Mouse (Mus musculus): ENCODE measurements around the gene Cdkn2aip. TPM values are rescaled to one million over a fixed set of nuclear protein-coding genes. Genes with fewer than 3 reads are reported as not detected.

Cdkn2aip gene
- total and polyA plus RNA-seq, 3 experiments = 13.5 to 101 (median 14.1) TPM

- DNase-seq (ENCODE audit: low read depth, low spot score) = peak; percentile 86
- TF ChIP-seq ELF1 (IDR thresholded peaks at IDR 0.05; ENCODE audit: low read depth, low read length) (no peak), HCFC1 (IDR thresholded peaks at IDR 0.05; ENCODE audit: low read depth, low read length) (no peak), ZC3H11A (IDR thresholded peaks at IDR 0.05; ENCODE audit: low read depth, low read length) (peak; percentile 47), MYB (IDR thresholded peaks at IDR 0.05; ENCODE audit: low read depth, low read length) (no peak), TCF12 (IDR thresholded peaks at IDR 0.05; ENCODE audit: low read depth, low read length) (no peak), KAT2A (conservative IDR thresholded peaks at IDR 0.05; ENCODE audit: low read depth, low read length) (no peak), GATA1 (IDR thresholded peaks at IDR 0.05; ENCODE audit: low read depth, low read length) (no peak), CTCF (IDR thresholded peaks at IDR 0.05 in 2 of 3, conservative IDR thresholded peaks at IDR 0.05 in 1 of 3; ENCODE audit: control insufficient read depth in 1 of 3, insufficient read depth in 1 of 3, low read depth in 2 of 3, low read length in 3 of 3, poor library complexity in 1 of 3, severe bottlenecking in 1 of 3) (peak; percentile 88 to 93 (median 90)), POLR2AphosphoS5 (IDR thresholded peaks at IDR 0.05; ENCODE audit: borderline replicate concordance, low read depth, low read length) (no peak), POLR2AphosphoS2 (IDR thresholded peaks at IDR 0.05; ENCODE audit: low read length) (no peak), MYC (IDR thresholded peaks at IDR 0.05; ENCODE audit: low read depth, low read length) (no peak), RAD21 (IDR thresholded peaks at IDR 0.05; ENCODE audit: low read depth, low read length) (peak; percentile 72), CHD1 (IDR thresholded peaks at IDR 0.05; ENCODE audit: low read depth, low read length) (no peak), BHLHE40 (IDR thresholded peaks at IDR 0.05; ENCODE audit: borderline replicate concordance, low read depth, low read length) (no peak), TBP (IDR thresholded peaks at IDR 0.05; ENCODE audit: low read depth, low read length) (no peak), MEF2A (IDR thresholded peaks at IDR 0.05; ENCODE audit: extremely low read depth, insufficient replicate concordance, low read depth, low read length, poor library complexity, severe bottlenecking) (no peak), ZMIZ1 (IDR thresholded peaks at IDR 0.05; ENCODE audit: low read depth, low read length) (no peak), MAX (IDR thresholded peaks at IDR 0.05; ENCODE audit: low read length) (no peak), MAFK (IDR thresholded peaks at IDR 0.05; ENCODE audit: borderline replicate concordance, low read depth, low read length) (no peak), CHD2 (IDR thresholded peaks at IDR 0.05; ENCODE audit: low read length) (no peak), SMC3 (IDR thresholded peaks at IDR 0.05; ENCODE audit: low read depth, low read length) (peak; percentile 82), MAZ (IDR thresholded peaks at IDR 0.05; ENCODE audit: low read depth, low read length) (no peak)
Measured at GRCm38 (mm10) chr8:47693119-47693518, 20.6 kb downstream of the Cdkn2aip start.

GRCm38 (mm10) chr8:47691831-47692230 is 21.9 kb downstream of the Cdkn2aip start:
- Histone ChIP-seq H3K4me1 (ENCODE audit: control insufficient read depth in 1 of 2, insufficient read depth in 2 of 2, low read length in 2 of 2) (peaks cover 0 to 11% of the 10 kb centered on the region in 2 experiments; a peak in 2 of 4 replicates), H3K9me3 (replicated peaks; ENCODE audit: insufficient read depth, low read length) (no peaks in the 10 kb centered on the region), H3K27me3 (ENCODE audit: control insufficient read depth in 1 of 2, insufficient read depth in 2 of 2, low read length in 2 of 2) (no peaks in the 10 kb centered on the region), H3K4me3 (ENCODE audit: control insufficient read depth in 1 of 2, insufficient read depth in 1 of 2, low read depth in 2 of 2, low read length in 2 of 2) (no peak overlapping the region), H3K27ac (ENCODE audit: control insufficient read depth, low read depth, low read length) (no peak overlapping the region), H3K9ac (ENCODE audit: control insufficient read depth, low read depth, low read length, poor library complexity, severe bottlenecking) (no peak overlapping the region), H3K79me2 (ENCODE audit: control insufficient read depth, insufficient read depth, low read length, poor library complexity) (no peaks in the 10 kb centered on the region), H3K36me3 (ENCODE audit: control insufficient read depth in 1 of 2, insufficient read depth in 2 of 2, low read length in 2 of 2) (no peaks in the 10 kb centered on the region)
- no peak for DNase-seq (ENCODE audit: low read depth, low spot score)
- TF ChIP-seq CTCF (IDR thresholded peaks at IDR 0.05 in 2 of 3, conservative IDR thresholded peaks at IDR 0.05 in 1 of 3; ENCODE audit: control insufficient read depth in 1 of 3, insufficient read depth in 1 of 3, low read depth in 2 of 3, low read length in 3 of 3, poor library complexity in 1 of 3, severe bottlenecking in 1 of 3) (no peak), GATA1 (IDR thresholded peaks at IDR 0.05; ENCODE audit: low read depth, low read length) (no peak), ZC3H11A (IDR thresholded peaks at IDR 0.05; ENCODE audit: low read depth, low read length) (no peak), MYC (IDR thresholded peaks at IDR 0.05; ENCODE audit: low read depth, low read length) (no peak), POLR2A (IDR thresholded peaks at IDR 0.05; ENCODE audit: control insufficient read depth in 1 of 2, insufficient read depth in 1 of 2, low read depth in 1 of 2, low read length in 2 of 2, poor library complexity in 1 of 2) (no peak)

More at GRCm38 (mm10) chr8:47693119-47693518, 20.6 kb downstream of the Cdkn2aip start:
- H3K9me3 ChIP-seq (replicated peaks; ENCODE audit: insufficient read depth, low read length) = no peaks in the 10 kb centered on the region
- H3K27me3 ChIP-seq (ENCODE audit: control insufficient read depth in 1 of 2, insufficient read depth in 2 of 2, low read length in 2 of 2) = no peaks in the 10 kb centered on the region
- no peak overlapping the region for H3K27ac ChIP-seq (ENCODE audit: control insufficient read depth, low read depth, low read length)
- no peak overlapping the region for H3K9ac ChIP-seq (ENCODE audit: control insufficient read depth, low read depth, low read length, poor library complexity, severe bottlenecking)
- no peak overlapping the region for H3K4me3 ChIP-seq (ENCODE audit: control insufficient read depth in 1 of 2, insufficient read depth in 1 of 2, low read depth in 2 of 2, low read length in 2 of 2)
- no peaks in the 10 kb centered on the region for H3K79me2 ChIP-seq (ENCODE audit: control insufficient read depth, insufficient read depth, low read length, poor library complexity)
- H3K4me1 ChIP-seq (ENCODE audit: control insufficient read depth in 1 of 2, insufficient read depth in 2 of 2, low read length in 2 of 2) = peaks cover 0 to 11% of the 10 kb centered on the region in 2 experiments; a peak in 2 of 4 replicates
- H3K36me3 ChIP-seq (ENCODE audit: control insufficient read depth in 1 of 2, insufficient read depth in 2 of 2, low read length in 2 of 2) = no peaks in the 10 kb centered on the region
